Mouse (Mus musculus) CH12.LX (cell line): ENCODE results near the gene Anapc16. TPM values are rescaled to one million over a fixed set of nuclear protein-coding genes. Genes with fewer than 3 reads are reported as not detected.

Experiments used
- DNase-seq: peaks from one replicate; pipeline ENCODE4 v3.0.0-alpha.2; 2013; ENCODE audit errors: extremely low read depth
- H3K27ac ChIP-seq: 2 replicates; pipeline ENCODE4 v1.5.1; 2012; ENCODE audit warnings: low read depth, mild to moderate bottlenecking, control low read depth, moderate library complexity; ENCODE audit not compliant: insufficient read depth
- H3K27me3 ChIP-seq: replicated peaks from 2 replicates; pipeline ENCODE3; 2012; ENCODE audit warnings: inconsistent platforms
- H3K36me3 ChIP-seq, 2 experiments: replicated peaks in 1 of 2; 2 replicates each; pipeline versions ENCODE3 to v1.6.1; 2012; ENCODE audit warnings: inconsistent platforms in 1 of 2, low read length in 1 of 2, mild to moderate bottlenecking in 1 of 2, mixed read lengths in 1 of 2, moderate library complexity in 1 of 2; ENCODE audit not compliant: control insufficient read depth in 1 of 2, insufficient read depth in 1 of 2
- H3K4me1 ChIP-seq, 2 experiments: 2 replicates each; pipeline ENCODE4 v1.6.1; 2012; ENCODE audit warnings: inconsistent platforms in 1 of 2, moderate library complexity in 1 of 2; ENCODE audit not compliant: insufficient read depth in 2 of 2, control insufficient read depth in 1 of 2
- H3K4me2 ChIP-seq: 2 replicates; pipeline ENCODE4 v1.6.1; 2012; ENCODE audit warnings: low read depth, mild to moderate bottlenecking, control low read depth; ENCODE audit not compliant: poor library complexity, insufficient read depth, severe bottlenecking
- H3K4me3 ChIP-seq, 3 experiments: fragments of 150-350 bp in 1 of 3; sonication (generic) in 1 of 3; replicated peaks in 1 of 3; 2 replicates each; pipeline versions ENCODE3 to v1.5.1; 2011 to 2012; ENCODE audit warnings: low read depth in 2 of 3, low read length in 2 of 3, mild to moderate bottlenecking in 2 of 3, moderate library complexity in 2 of 3, control low read depth in 1 of 3, improper control_type of control experiment in 1 of 3, inconsistent platforms in 1 of 3, mixed read lengths in 1 of 3; ENCODE audit not compliant: poor library complexity in 1 of 3
- H3K79me2 ChIP-seq: replicated peaks from 2 replicates; pipeline ENCODE4 v1.6.1; 2012; ENCODE audit warnings: mild to moderate bottlenecking, moderate library complexity; ENCODE audit not compliant: control insufficient read depth, poor library complexity, insufficient read depth, severe bottlenecking; ENCODE audit errors: extremely low read depth
- H3K9ac ChIP-seq: 2 replicates; pipeline ENCODE4 v1.6.1; 2012; ENCODE audit warnings: low read depth, mild to moderate bottlenecking, control low read depth, moderate library complexity; ENCODE audit not compliant: insufficient read depth
- H3K9me3 ChIP-seq: replicated peaks from 2 replicates; pipeline ENCODE3; 2012; ENCODE audit warnings: low read length, inconsistent platforms, mixed read lengths
- BHLHE40 ChIP-seq: IDR thresholded peaks from 2 replicates; pipeline ENCODE4 v1.6.1; 2011; ENCODE audit warnings: mild to moderate bottlenecking, low read depth, low read length, improper control_type of control experiment
- CHD1 ChIP-seq: IDR thresholded peaks from 2 replicates; pipeline ENCODE4 v1.6.1; 2012; ENCODE audit warnings: low read depth, low read length, improper control_type of control experiment, inconsistent platforms
- CHD2 ChIP-seq: IDR thresholded peaks from 2 replicates; pipeline ENCODE4 v1.6.1; 2011; ENCODE audit warnings: low read length, improper control_type of control experiment
- CTCF ChIP-seq, 2 experiments: IDR thresholded peaks in 1 of 2; conservative IDR thresholded peaks in 1 of 2; 2 replicates each; pipeline ENCODE4 v1.5.1; 2011 to 2012; ENCODE audit warnings: low read depth in 2 of 2, low read length in 2 of 2, improper control_type of control experiment in 1 of 2, inconsistent platforms in 1 of 2, mild to moderate bottlenecking in 1 of 2, moderate library complexity in 1 of 2
- E2F4 ChIP-seq: IDR thresholded peaks from 2 replicates; pipeline ENCODE4 v1.6.1; 2011; ENCODE audit warnings: low read depth, low read length, improper control_type of control experiment; ENCODE audit not compliant: insufficient replicate concordance
- ELF1 ChIP-seq: IDR thresholded peaks from 2 replicates; pipeline ENCODE4 v1.6.1; 2014; ENCODE audit warnings: low read depth, mild to moderate bottlenecking, inconsistent platforms, low read length, improper control_type of control experiment
- EP300 ChIP-seq: IDR thresholded peaks from 2 replicates; pipeline ENCODE4 v1.6.1; 2011; ENCODE audit warnings: low read length, improper control_type of control experiment
- ETS1 ChIP-seq: conservative IDR thresholded peaks from 2 replicates; pipeline ENCODE4 v1.6.1; 2012; ENCODE audit warnings: low read depth, mild to moderate bottlenecking, inconsistent platforms, low read length, improper control_type of control experiment, moderate library complexity
- GABPA ChIP-seq: IDR thresholded peaks from 2 replicates; pipeline ENCODE4 v1.6.1; 2012; ENCODE audit warnings: low read depth, low read length, improper control_type of control experiment, inconsistent platforms; ENCODE audit not compliant: insufficient replicate concordance
- HCFC1 ChIP-seq: IDR thresholded peaks from 2 replicates; pipeline ENCODE4 v1.6.1; 2012; ENCODE audit warnings: low read depth, mild to moderate bottlenecking, inconsistent platforms, low read length, improper control_type of control experiment
- IRF4 ChIP-seq: IDR thresholded peaks from 2 replicates; pipeline ENCODE4 v1.6.1; 2014; ENCODE audit warnings: low read depth, mild to moderate bottlenecking, inconsistent platforms, low read length, improper control_type of control experiment
- JUN ChIP-seq: IDR thresholded peaks from 2 replicates; pipeline ENCODE4 v1.6.1; 2011; ENCODE audit warnings: low read depth, mild to moderate bottlenecking, low read length, improper control_type of control experiment, moderate library complexity; ENCODE audit not compliant: insufficient read depth
- JUND ChIP-seq: conservative IDR thresholded peaks from 2 replicates; pipeline ENCODE4 v1.6.1; 2011; ENCODE audit warnings: low read depth, low read length, improper control_type of control experiment
- KAT2A ChIP-seq: IDR thresholded peaks from 2 replicates; pipeline ENCODE4 v1.6.1; 2012; ENCODE audit warnings: low read length, improper control_type of control experiment, inconsistent platforms; ENCODE audit not compliant: insufficient replicate concordance
- MAFK ChIP-seq: IDR thresholded peaks from 2 replicates; pipeline ENCODE4 v1.6.1; 2011; ENCODE audit warnings: low read length, improper control_type of control experiment; ENCODE audit not compliant: insufficient replicate concordance
- MAX ChIP-seq: IDR thresholded peaks from 2 replicates; pipeline ENCODE4 v1.6.1; 2011; ENCODE audit warnings: low read length, improper control_type of control experiment
- MAZ ChIP-seq: IDR thresholded peaks from 2 replicates; pipeline ENCODE4 v1.6.1; 2012; ENCODE audit warnings: low read depth, mild to moderate bottlenecking, inconsistent platforms, low read length, improper control_type of control experiment, moderate library complexity
- MEF2A ChIP-seq: IDR thresholded peaks from 2 replicates; pipeline ENCODE4 v1.6.1; 2014; ENCODE audit warnings: low read depth, mild to moderate bottlenecking, inconsistent platforms, low read length, improper control_type of control experiment, borderline replicate concordance
- MXI1 ChIP-seq: IDR thresholded peaks from 2 replicates; pipeline ENCODE4 v1.6.1; 2011; ENCODE audit warnings: mild to moderate bottlenecking, low read depth, low read length, improper control_type of control experiment
- MYC ChIP-seq: IDR thresholded peaks from 2 replicates; pipeline ENCODE4 v1.6.1; 2011; ENCODE audit warnings: low read depth, mild to moderate bottlenecking, improper control_type of control experiment, low read length
- NELFE ChIP-seq: IDR thresholded peaks from 2 replicates; pipeline ENCODE4 v1.6.1; 2011; ENCODE audit warnings: low read depth, low read length, improper control_type of control experiment
- NRF1 ChIP-seq: IDR thresholded peaks from 2 replicates; pipeline ENCODE4 v1.6.1; 2014; ENCODE audit warnings: low read depth, mild to moderate bottlenecking, inconsistent platforms, low read length, improper control_type of control experiment, moderate library complexity
- PAX5 ChIP-seq: IDR thresholded peaks from 2 replicates; pipeline ENCODE4 v1.6.1; 2012; ENCODE audit warnings: low read length, inconsistent platforms, mixed read lengths
- POLR2A ChIP-seq: IDR thresholded peaks from 2 replicates; pipeline ENCODE4 v1.6.1; 2011; ENCODE audit warnings: low read depth, mild to moderate bottlenecking, improper control_type of control experiment, low read length
- POLR2AphosphoS2 ChIP-seq: IDR thresholded peaks from 2 replicates; pipeline ENCODE4 v1.6.1; 2011; ENCODE audit warnings: low read depth, low read length, improper control_type of control experiment
- RAD21 ChIP-seq: IDR thresholded peaks from 2 replicates; pipeline ENCODE4 v1.6.1; 2011; ENCODE audit warnings: low read depth, mild to moderate bottlenecking, low read length, improper control_type of control experiment, moderate library complexity
- RCOR1 ChIP-seq: conservative IDR thresholded peaks from 2 replicates; pipeline ENCODE4 v1.6.1; 2012; ENCODE audit warnings: low read depth, mild to moderate bottlenecking, inconsistent platforms, low read length, improper control_type of control experiment
- SIN3A ChIP-seq: IDR thresholded peaks from 2 replicates; pipeline ENCODE4 v1.6.1; 2012; ENCODE audit warnings: low read length, improper control_type of control experiment, inconsistent platforms
- SMC3 ChIP-seq: IDR thresholded peaks from 2 replicates; pipeline ENCODE4 v1.6.1; 2011; ENCODE audit warnings: low read depth, low read length, improper control_type of control experiment
- TBP ChIP-seq: conservative IDR thresholded peaks from 2 replicates; pipeline ENCODE4 v1.6.1; 2011; ENCODE audit warnings: low read depth, low read length, improper control_type of control experiment
- TCF12 ChIP-seq: IDR thresholded peaks from 2 replicates; pipeline ENCODE4 v1.6.1; 2014; ENCODE audit warnings: low read depth, mild to moderate bottlenecking, inconsistent platforms, low read length, improper control_type of control experiment
- UBTF ChIP-seq: IDR thresholded peaks from 2 replicates; pipeline ENCODE4 v1.6.1; 2012; ENCODE audit warnings: low read depth, mild to moderate bottlenecking, inconsistent platforms, low read length, improper control_type of control experiment, moderate library complexity
- USF1 ChIP-seq: IDR thresholded peaks from 2 replicates; pipeline ENCODE4 v1.6.1; 2014; ENCODE audit warnings: low read depth, mild to moderate bottlenecking, inconsistent platforms, low read length, improper control_type of control experiment
- USF2 ChIP-seq: conservative IDR thresholded peaks from 2 replicates; pipeline ENCODE4 v1.6.1; 2011; ENCODE audit warnings: low read depth, low read length, improper control_type of control experiment
- ZC3H11A ChIP-seq: IDR thresholded peaks from 2 replicates; pipeline ENCODE4 v1.6.1; 2012; ENCODE audit warnings: low read depth, mild to moderate bottlenecking, inconsistent platforms, low read length, improper control_type of control experiment
- ZKSCAN1 ChIP-seq: IDR thresholded peaks from 2 replicates; pipeline ENCODE4 v1.6.1; 2012; ENCODE audit warnings: low read depth, inconsistent platforms, low read length, improper control_type of control experiment, borderline replicate concordance
- ZMIZ1 ChIP-seq: IDR thresholded peaks from 2 replicates; pipeline ENCODE4 v1.6.1; 2012; ENCODE audit warnings: low read depth, mild to moderate bottlenecking, inconsistent platforms, low read length, improper control_type of control experiment
- ZNF384 ChIP-seq: IDR thresholded peaks from 2 replicates; pipeline ENCODE4 v1.6.1; 2012; ENCODE audit warnings: low read depth, low read length, improper control_type of control experiment, inconsistent platforms
- dilution Hi-C: fragments of 300-500 bp; cut with MboI; formaldehyde crosslinking; loops from 2 replicates; pipeline ENCODE4 v1.14.3; 2020; ENCODE audit warnings: low sequenced_read_pairs; ENCODE audit not compliant: extremely low pct_unique_long_range_greater_than_20kb, extremely low pct_ligation_motif_present
- in situ Hi-C: fragments of 300-500 bp; cut with MboI; formaldehyde crosslinking; loops from 3 replicates; pipeline ENCODE4 v1.14.3; 2019; ENCODE audit warnings: low sequenced_read_pairs, low pct_ligation_motif_present, low pct_unique_long_range_greater_than_20kb, mixed read lengths
- polyA plus RNA-seq: library from polyadenylated mRNA; unstranded; fragments of >175 nt; gene quantifications from 2 replicates; pipeline ENCODE4 v1.2.1, GENCODE M21; 2012; ENCODE audit warnings: low read depth; ENCODE audit not compliant: insufficient read length
- total RNA-seq, 2 experiments: library from RNA; depleted of rRNA; stranded (reverse); fragments of 300-350 nt in 1 of 2; fragments of >200 nt in 1 of 2; gene quantifications; 2 replicates each; pipeline ENCODE4 v1.2.3; 2012 to 2014

Anapc16 gene
- total and polyA plus RNA-seq, 3 experiments, result 43.9 to 67.6 (median 64.9) TPM

DNA sequence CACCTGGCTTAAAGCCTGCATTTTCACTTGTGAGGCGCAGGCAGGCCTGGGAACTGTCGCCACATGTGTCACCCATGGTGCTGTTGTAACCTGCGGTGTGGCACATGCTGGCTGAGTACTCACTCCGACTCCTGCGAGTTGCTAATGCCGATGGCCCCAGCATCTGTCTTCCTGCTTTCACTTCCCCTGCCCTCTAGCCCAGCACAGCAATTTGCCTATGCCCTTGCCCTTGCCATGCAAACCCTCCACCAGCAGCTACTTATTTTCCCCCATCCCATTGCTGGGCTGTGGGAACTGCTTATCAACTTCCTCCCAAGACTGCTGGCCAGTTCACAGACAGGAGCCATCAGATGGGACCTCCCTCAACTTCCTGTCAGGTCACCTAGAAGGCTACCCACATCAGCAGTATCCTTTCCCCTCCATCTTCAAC is 22.1 kb downstream of the Anapc16 start:
- no peak for TF ChIP-seq RCOR1
- TF ChIP-seq ZKSCAN1, result no peak
- TF ChIP-seq MXI1, result peak; percentile 85; the same call in 1 of the 2 replicates
- TF ChIP-seq IRF4, result peak; percentile 98
- TF ChIP-seq POLR2A, result peak; percentile 52; the same call in 1 of the 2 replicates
- TF ChIP-seq ZC3H11A, result no peak
- TF ChIP-seq NELFE, result peak; percentile 33; the same call in 1 of the 2 replicates
- TF ChIP-seq TCF12, result peak; percentile 95
- TF ChIP-seq USF1, result no peak
- no peak for TF ChIP-seq GABPA
- TF ChIP-seq TBP, result no peak
- peak; percentile 98 for TF ChIP-seq BHLHE40
- peak; percentile 98 for TF ChIP-seq MAX
- TF ChIP-seq ZNF384, result no peak
- TF ChIP-seq RAD21, result no peak; the same call in 1 of the 2 replicates
- peak; percentile 26; the same call in 1 of the 2 replicates for TF ChIP-seq JUN
- TF ChIP-seq EP300, result peak; percentile 93
- peak; percentile 48 for TF ChIP-seq NRF1
- TF ChIP-seq HCFC1, result peak; percentile 62
- no peak for TF ChIP-seq POLR2AphosphoS2
- peak; percentile 99 for TF ChIP-seq MYC
- no peak for TF ChIP-seq SMC3
- TF ChIP-seq MEF2A, result peak; percentile 86
- peak; percentile 65 for TF ChIP-seq CHD2
- TF ChIP-seq ZMIZ1, result no peak
- TF ChIP-seq MAZ, result no peak
- peak; percentile 78 for TF ChIP-seq ELF1
- no peak for TF ChIP-seq PAX5
- TF ChIP-seq SIN3A, result peak; percentile 87
- no peak for TF ChIP-seq UBTF
- 0 out of 2 replicates have a peak, but pooled peaks have one; percentile 10 for TF ChIP-seq JUND
- TF ChIP-seq CHD1, result no peak
- no peak for TF ChIP-seq E2F4
- no peak for TF ChIP-seq CTCF (conservative IDR thresholded peaks at IDR 0.05 in 1 of 2, IDR thresholded peaks at IDR 0.05 in 1 of 2; ENCODE audit: low read depth in 2 of 2, low read length in 2 of 2)
- TF ChIP-seq USF2, result no peak
- TF ChIP-seq KAT2A, result no peak
- TF ChIP-seq MAFK, result 0 out of 2 replicates have a peak, but pooled peaks have one; percentile 36
- TF ChIP-seq ETS1, result peak; percentile 92
- Histone ChIP-seq H3K4me2 (peak overlapping the region; percentile 44), H3K4me1 (peaks cover 31 to 82% of the 10 kb centered on the region in 2 experiments), H3K79me2 (no peaks in the 10 kb centered on the region), H3K27ac (peak overlapping the region; percentile 89), H3K36me3 (peaks cover 2 to 14% of the 10 kb centered on the region in 2 experiments), H3K4me3 (peak overlapping the region in 2 of 3 experiments; percentile 6 to 29), H3K9me3 (no peaks in the 10 kb centered on the region), H3K27me3 (no peaks in the 10 kb centered on the region), H3K9ac (peak overlapping the region; percentile 25; the same call in 1 of the 2 replicates)
- in situ Hi-C loops (loop anchor here (5.0 kb wide), 1 partner anchor 34 kb away; no protein-coding TSS in a partner anchor), dilution Hi-C loops (no loop called here)
- DNase-seq, result peak; percentile 87
